Mouse (Mus musculus) bone marrow macrophage, adult 2 months (primary cell): ENCODE measurements around the gene Apol8.

Experiments
- CTCF ChIP-seq: IDR thresholded peaks from 2 replicates; pipeline ENCODE4 v1.5.1; 2012; ENCODE audit warnings: low read depth, mild to moderate bottlenecking, low read length, moderate library complexity
- POLR2A ChIP-seq: IDR thresholded peaks from 2 replicates; pipeline ENCODE4 v1.6.1; 2012; ENCODE audit warnings: mild to moderate bottlenecking, low read depth, low read length, borderline replicate concordance

GRCm38 (mm10) chr15:77802992-77803391, 46.2 kb upstream of the Apol8 start:
- TF ChIP-seq POLR2A: no peak
- TF ChIP-seq CTCF: no peak
